Mouse (Mus musculus) kidney, adult 2 months (tissue): Measurements from ENCODE around the gene Iqschfp. TPM values are rescaled to one million over a fixed set of nuclear protein-coding genes. Genes with fewer than 3 reads are reported as not detected.

ENCODE experiments used
- DNase-seq: peaks from one replicate; pipeline ENCODE4 v3.0.0; 2021
- H3K27ac ChIP-seq: fragments of 200-500 bp; 2 replicates; pipeline ENCODE4 v1.5.1; 2012; ENCODE audit warnings: low read depth, low read length, control low read depth, inconsistent platforms; ENCODE audit not compliant: insufficient read depth
- H3K27me3 ChIP-seq: fragments of 200-500 bp; replicated peaks from 2 replicates; pipeline ENCODE4 v1.6.1; 2012; ENCODE audit warnings: mild to moderate bottlenecking, moderate library complexity, low read length, inconsistent platforms; ENCODE audit not compliant: control insufficient read depth, insufficient read depth
- H3K36me3 ChIP-seq: fragments of 200-500 bp; 2 replicates; pipeline ENCODE4 v1.6.1; 2012; ENCODE audit warnings: mild to moderate bottlenecking, moderate library complexity, low read length, inconsistent platforms; ENCODE audit not compliant: control insufficient read depth, insufficient read depth
- H3K4me1 ChIP-seq: fragments of 200-500 bp; 2 replicates; pipeline ENCODE4 v1.6.1; 2011; ENCODE audit warnings: low read length; ENCODE audit not compliant: control insufficient read depth, insufficient read depth
- H3K4me3 ChIP-seq: fragments of 200-500 bp; 2 replicates; pipeline ENCODE4 v1.5.1; 2011; ENCODE audit warnings: mild to moderate bottlenecking, low read depth, low read length, control low read depth; ENCODE audit not compliant: insufficient read depth
- CTCF ChIP-seq: fragments of 200-500 bp; conservative IDR thresholded peaks from 2 replicates; pipeline ENCODE4 v1.5.1; 2011; ENCODE audit warnings: low read depth, mild to moderate bottlenecking, control low read depth, low read length, moderate library complexity, mixed read lengths; ENCODE audit not compliant: insufficient read depth, insufficient read length
- POLR2A ChIP-seq: fragments of 200-500 bp; IDR thresholded peaks from one replicate; pipeline ENCODE4 v1.6.1; 2011; ENCODE audit warnings: low read depth, low read length, control low read depth
- WGBS: fragments of 180-500 bp; shearing (Covaris S2); methylation state at CpG from one replicate; pipeline ENCODE4 v1.1.7; 2018; 5-methylcytosine and 5-hydroxymethylcytosine counted together
- polyA plus RNA-seq: library from polyadenylated mRNA; depleted of rRNA; stranded (reverse); fragments of >200 nt; gene quantifications from 2 replicates; pipeline ENCODE4 v1.2.3, GENCODE M21; 2012

Gene Iqschfp
- polyA plus RNA-seq, 1 experiment = not detected

- no peak overlapping the region for H3K27ac ChIP-seq
- H3K27me3 ChIP-seq = no peaks in the 10 kb centered on the region
- H3K4me1 ChIP-seq = no peaks in the 10 kb centered on the region
- no peaks in the 10 kb centered on the region for H3K36me3 ChIP-seq
- TF ChIP-seq CTCF (no peak), POLR2A (no peak)
- 39% methylated on average over 5 of the region's 5 CpGs for WGBS
- DNase-seq = no peak
- H3K4me3 ChIP-seq = no peak overlapping the region
Measured at GRCm38 (mm10) chr3:67954459-67955065, 62.5 kb downstream of the Iqschfp start.

GRCm38 (mm10) chr3:67959672-67960071, 67.6 kb downstream of the Iqschfp start:
- Histone ChIP-seq H3K36me3 (no peaks in the 10 kb centered on the region), H3K4me1 (no peaks in the 10 kb centered on the region), H3K27me3 (no peaks in the 10 kb centered on the region), H3K27ac (no peak overlapping the region), H3K4me3 (no peak overlapping the region)
- WGBS = 72% methylated on average over 7 of the region's 7 CpGs
- peak; percentile 3 for DNase-seq
- TF ChIP-seq CTCF (no peak), POLR2A (no peak)

GRCm38 (mm10) chr3:67960133-67960532, 68.1 kb downstream of the Iqschfp start:
- DNase-seq = no peak
- no peak overlapping the region for H3K27ac ChIP-seq
- H3K4me3 ChIP-seq = no peak overlapping the region
- WGBS = 64% methylated on average over 3 of the region's 3 CpGs
- no peaks in the 10 kb centered on the region for H3K27me3 ChIP-seq
- TF ChIP-seq POLR2A = no peak
- no peak for TF ChIP-seq CTCF
- H3K4me1 ChIP-seq = no peaks in the 10 kb centered on the region
- no peaks in the 10 kb centered on the region for H3K36me3 ChIP-seq

GRCm38 (mm10) chr3:67960727-67961126, 68.7 kb downstream of the Iqschfp start:
- H3K27me3 ChIP-seq = no peaks in the 10 kb centered on the region
- H3K36me3 ChIP-seq = no peaks in the 10 kb centered on the region
- H3K4me3 ChIP-seq = no peak overlapping the region
- no peak overlapping the region for H3K27ac ChIP-seq
- no peaks in the 10 kb centered on the region for H3K4me1 ChIP-seq
- no peak for TF ChIP-seq CTCF
- TF ChIP-seq POLR2A = no peak
- DNase-seq = no peak

- Histone ChIP-seq H3K4me1 (no peaks in the 10 kb centered on the region), H3K4me3 (no peak overlapping the region), H3K36me3 (no peaks in the 10 kb centered on the region), H3K27me3 (no peaks in the 10 kb centered on the region), H3K27ac (no peak overlapping the region)
- TF ChIP-seq POLR2A (no peak), CTCF (no peak)
- DNase-seq = no peak
- 89% methylated on average over 6 of the region's 6 CpGs for WGBS
Measured at GRCm38 (mm10) chr3:67961934-67962639, 70.1 kb downstream of the Iqschfp start.

GRCm38 (mm10) chr3:67974340-67974998, 82.4 kb downstream of the Iqschfp start:
- no peaks in the 10 kb centered on the region for H3K27me3 ChIP-seq
- no peak for DNase-seq
- WGBS = 90% methylated on average over 2 of the region's 2 CpGs
- H3K4me3 ChIP-seq = no peak overlapping the region
- no peak overlapping the region for H3K27ac ChIP-seq
- no peak for TF ChIP-seq CTCF
- no peak for TF ChIP-seq POLR2A
- H3K4me1 ChIP-seq = no peaks in the 10 kb centered on the region
- no peaks in the 10 kb centered on the region for H3K36me3 ChIP-seq

- H3K4me3 ChIP-seq = no peak overlapping the region
- TF ChIP-seq CTCF (no peak), POLR2A (no peak)
- no peak for DNase-seq
- H3K4me1 ChIP-seq = no peaks in the 10 kb centered on the region
- no peaks in the 10 kb centered on the region; the same call in 1 of the 2 replicates for H3K27me3 ChIP-seq
- no peak overlapping the region for H3K27ac ChIP-seq
- 89% methylated on average over 1 of the region's 1 CpGs for WGBS
- no peaks in the 10 kb centered on the region for H3K36me3 ChIP-seq
Measured at GRCm38 (mm10) chr3:67980006-67980405, 88.0 kb downstream of the Iqschfp start.
